Mouse (Mus musculus): ENCODE measurements around the gene Hsd17b3. TPM values are rescaled to one million over a fixed set of nuclear protein-coding genes. Genes with fewer than 3 reads are reported as not detected.

Hsd17b3 gene
- total RNA-seq, 4 experiments from 2014 or later, result 1.8 to 2.2 (median 1.8) TPM

DNA sequence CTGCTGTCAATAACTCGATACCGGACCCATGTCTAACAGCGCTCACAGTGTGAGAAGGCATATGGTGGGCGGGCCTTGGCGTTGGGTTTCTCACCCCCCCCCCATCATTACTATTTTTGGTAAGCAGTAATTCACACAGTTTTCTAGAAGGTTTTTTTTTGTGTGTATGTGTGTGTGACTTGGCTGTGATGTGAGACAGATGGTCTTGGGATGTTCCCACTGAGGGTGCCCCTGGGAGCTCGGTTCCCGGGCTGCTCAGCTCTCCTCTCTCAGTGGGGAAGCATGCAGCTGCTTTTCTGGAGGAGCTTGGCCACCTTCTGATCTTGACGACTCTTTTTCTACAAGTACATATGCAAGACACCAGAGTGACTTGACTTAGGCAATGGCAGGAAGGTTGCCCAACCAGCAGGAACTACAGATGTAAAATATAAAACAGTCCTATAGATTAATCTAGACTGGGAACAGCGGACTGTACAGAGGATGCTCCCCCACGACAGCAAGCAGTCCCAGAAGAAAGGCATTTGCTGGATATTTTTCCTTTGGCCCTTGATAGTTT, 70.4 kb downstream of the Hsd17b3 start:
- no peak for DNase-seq

DNA sequence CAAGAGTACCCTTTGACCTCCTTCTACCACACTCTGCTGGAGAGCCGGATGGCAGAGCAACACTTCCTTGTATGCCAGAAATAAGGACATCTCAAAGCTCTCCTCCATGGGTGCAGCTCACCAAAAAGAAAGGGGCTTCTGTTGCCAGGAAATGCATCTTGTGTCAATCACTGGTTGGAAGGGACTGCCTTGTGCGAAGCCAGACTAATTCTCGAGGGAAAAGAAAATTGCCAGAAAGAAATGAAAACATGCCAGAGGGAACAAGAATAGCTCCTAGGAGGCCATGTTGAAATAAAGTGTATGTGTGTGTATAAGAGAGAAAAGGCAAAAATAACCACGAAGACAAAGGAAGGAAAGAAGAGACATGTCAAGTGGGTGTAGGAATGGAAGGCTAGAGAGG, 73.0 kb downstream of the Hsd17b3 start:
- no peak for DNase-seq

DNA sequence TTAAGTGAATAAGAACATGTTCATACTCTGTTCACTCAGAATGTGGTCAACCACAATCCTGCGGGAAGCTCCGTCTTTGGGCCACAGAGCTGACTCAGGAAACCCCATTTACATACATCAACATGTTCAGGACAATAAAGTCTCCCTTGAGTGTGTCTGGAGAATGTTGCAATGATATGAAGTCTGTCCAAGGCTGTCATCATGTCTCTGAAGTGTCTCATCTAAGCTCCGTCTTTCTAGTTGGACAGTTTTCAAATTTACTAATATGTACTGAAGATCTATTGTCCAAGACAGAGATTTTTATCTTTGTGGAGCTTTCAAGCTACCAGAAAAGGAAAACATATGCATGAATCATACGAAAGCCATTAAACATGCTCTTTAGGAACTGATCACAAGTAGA, 77.9 kb downstream of the Hsd17b3 start:
- no peak for DNase-seq

Other genes with a start within 250 kb of the Hsd17b3 start
- 10 to 100 TPM in 3 of 4 experiments, 1 to 10 TPM in 1; 6.9 to 10.6 (median 10.3) TPM for gene Slc35d2, start 40.1 kb upstream of the Hsd17b3 start, total RNA-seq (2022)
- 10 to 100 TPM; 18.7 to 25.5 (median 23.4) TPM for gene Zfp367, start 64.0 kb upstream of the Hsd17b3 start, total RNA-seq (2022)
- 10 to 100 TPM; 33.4 to 57.7 (median 43.0) TPM for gene Habp4, start 72.6 kb upstream of the Hsd17b3 start, total RNA-seq (2022)
- 10 to 100 TPM; 11.0 to 21.2 (median 15.8) TPM for gene Cdc14b, start 186.1 kb upstream of the Hsd17b3 start, total RNA-seq (2022)
- gene Aaed1, start 223.5 kb upstream of the Hsd17b3 start, total RNA-seq (2022), result 10 to 100 TPM; 44.6 to 57.2 (median 50.2) TPM

All from adrenal gland, adult 8-10 months (tissue).